Mouse (Mus musculus) splenic B cell, adult 2 months (primary cell): ENCODE results near the gene Foxj3.

ENCODE experiments used
- DNase-seq: peaks from one replicate; pipeline ENCODE4 v3.0.0-alpha.2; 2011; ENCODE audit warnings: low read depth, low spot score
- H3K27me3 ChIP-seq: 2 replicates; pipeline ENCODE4 v1.6.1; 2012; ENCODE audit warnings: mild to moderate bottlenecking, low read length, moderate library complexity, mixed read lengths; ENCODE audit not compliant: control insufficient read depth, poor library complexity, insufficient read depth, severe bottlenecking
- H3K36me3 ChIP-seq: 2 replicates; pipeline ENCODE4 v1.6.1; 2012; ENCODE audit warnings: mild to moderate bottlenecking, low read length, moderate library complexity, mixed read lengths; ENCODE audit not compliant: control insufficient read depth, poor library complexity, insufficient read depth, severe bottlenecking

The Foxj3 gene

GRCm38 (mm10) chr4:119539031-119539824 is 2.4 kb downstream of the Foxj3 start, which contains the start of gene Frg2f1:
Gene Frg2f1, minus strand, starts transcription at chr4:119539529.
- Histone ChIP-seq H3K36me3 (no peaks in the 10 kb centered on the region), H3K27me3 (no peaks in the 10 kb centered on the region)
- DNase-seq, result peak; percentile 94

DNA sequence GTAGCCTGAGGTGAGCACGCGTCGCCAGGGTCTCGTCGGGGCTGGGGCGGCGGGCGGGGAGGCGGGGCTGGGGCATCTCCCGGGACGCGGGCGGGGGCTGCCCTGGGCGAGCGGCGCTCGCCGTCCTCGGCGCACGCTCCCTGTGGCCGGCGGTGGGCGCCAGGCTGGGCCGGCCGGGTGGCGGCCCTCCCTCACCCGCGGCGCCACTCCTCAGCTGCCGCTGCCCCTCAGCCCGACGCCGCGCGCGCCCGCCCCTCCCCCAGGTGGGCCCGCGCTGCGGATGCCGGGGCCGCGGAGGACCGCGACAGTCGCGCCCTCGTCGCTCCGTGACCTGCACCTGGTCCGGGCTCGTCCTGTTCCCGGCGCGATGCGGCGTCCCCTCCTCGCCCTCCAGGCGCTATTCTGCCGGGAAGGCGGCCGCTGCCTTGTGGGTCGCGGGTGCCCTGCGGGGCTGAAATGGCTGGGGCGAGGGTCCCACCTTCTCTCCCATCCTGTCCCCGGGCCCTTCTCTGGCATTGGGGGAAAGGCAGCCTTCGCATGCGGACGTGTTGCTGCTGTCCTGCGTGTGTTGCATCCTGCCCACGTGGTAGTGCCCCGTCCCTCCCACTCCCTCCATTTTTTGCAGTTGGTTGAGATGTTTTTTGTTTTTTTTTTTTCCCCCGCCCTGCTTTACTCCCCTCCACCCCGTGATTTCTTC is 3.2 kb downstream of the Foxj3 start:
- no peaks in the 10 kb centered on the region for H3K36me3 ChIP-seq
- peak; percentile 68 for DNase-seq
- H3K27me3 ChIP-seq, result no peaks in the 10 kb centered on the region

DNA sequence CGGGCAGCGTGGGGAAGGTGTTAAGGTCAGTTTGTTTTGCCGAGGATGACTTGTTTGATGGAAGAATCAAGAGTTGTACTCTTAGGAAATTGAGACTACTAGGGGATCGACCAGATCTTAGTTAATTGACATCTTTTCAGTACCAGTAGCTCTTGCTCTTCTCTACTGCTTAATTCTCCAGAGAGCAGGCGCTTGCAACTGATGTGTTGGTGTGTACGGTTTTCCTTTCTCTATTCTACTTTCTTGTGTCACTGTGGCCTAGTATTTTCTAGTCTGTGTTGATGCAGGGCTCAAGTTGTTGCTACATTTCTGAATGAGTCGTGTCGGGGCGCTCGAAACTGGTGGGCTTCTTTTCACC is 3.7 kb downstream of the Foxj3 start:
- no peak for DNase-seq
- no peaks in the 10 kb centered on the region for H3K36me3 ChIP-seq
- H3K27me3 ChIP-seq, result no peaks in the 10 kb centered on the region

GRCm38 (mm10) chr4:119550864-119551263 is 14.1 kb downstream of the Foxj3 start:
- no peaks in the 10 kb centered on the region for H3K36me3 ChIP-seq
- no peak for DNase-seq
- no peaks in the 10 kb centered on the region for H3K27me3 ChIP-seq

DNA sequence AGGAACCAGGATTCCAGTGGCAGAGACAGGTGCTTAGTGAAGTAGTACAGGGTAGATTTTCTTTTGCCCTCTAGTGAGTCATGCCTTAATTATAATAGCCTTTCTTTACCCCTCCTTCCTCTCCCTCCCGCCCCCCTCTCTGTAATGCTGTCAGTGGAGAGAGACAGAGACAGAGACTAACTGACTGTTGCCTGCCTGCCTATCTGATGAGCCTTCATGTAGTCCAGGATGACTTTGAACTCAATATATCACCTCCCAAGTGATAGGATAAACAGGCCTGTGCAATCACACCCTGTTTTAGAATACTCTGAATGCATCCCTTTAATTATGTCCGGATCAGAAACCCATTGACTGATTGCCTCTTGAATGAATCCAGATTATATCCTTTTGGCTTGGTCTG is 18.7 kb downstream of the Foxj3 start:
- no peaks in the 10 kb centered on the region for H3K36me3 ChIP-seq
- H3K27me3 ChIP-seq, result no peaks in the 10 kb centered on the region
- no peak for DNase-seq

- Histone ChIP-seq H3K27me3 (no peaks in the 10 kb centered on the region), H3K36me3 (no peaks in the 10 kb centered on the region)
- no peak for DNase-seq
Observed at GRCm38 (mm10) chr4:119563136-119563535, 26.3 kb downstream of the Foxj3 start.

DNA sequence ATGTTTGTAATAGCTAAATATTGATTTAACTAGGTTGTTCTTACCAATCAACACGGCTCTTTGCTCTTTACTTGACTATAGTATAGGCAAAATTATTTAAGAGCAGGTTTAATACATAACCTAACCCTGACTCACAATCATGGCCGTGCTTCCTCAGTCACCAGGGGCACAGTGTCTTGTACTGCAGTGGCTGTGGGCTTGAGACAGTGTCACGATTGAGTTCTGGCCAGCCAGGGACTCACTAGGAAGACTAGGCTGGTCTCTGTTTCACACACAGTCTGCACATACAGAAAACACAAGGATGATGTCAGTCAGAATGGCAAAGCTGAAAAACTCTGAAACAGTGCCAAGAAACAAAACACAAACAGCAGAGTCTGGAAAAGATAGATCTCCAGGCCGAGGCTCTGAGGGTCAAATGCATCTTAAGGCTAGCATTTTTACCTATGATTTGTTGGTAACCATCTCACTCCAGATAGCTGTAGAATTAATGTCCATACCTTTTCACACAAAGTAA is 29.6 kb downstream of the Foxj3 start:
- DNase-seq, result no peak
- Histone ChIP-seq H3K27me3 (no peaks in the 10 kb centered on the region), H3K36me3 (no peaks in the 10 kb centered on the region)

- no peak for DNase-seq
- Histone ChIP-seq H3K36me3 (peaks cover 4% of the 10 kb centered on the region), H3K27me3 (no peaks in the 10 kb centered on the region)
Observed at GRCm38 (mm10) chr4:119572682-119573081, 35.9 kb downstream of the Foxj3 start.

DNA sequence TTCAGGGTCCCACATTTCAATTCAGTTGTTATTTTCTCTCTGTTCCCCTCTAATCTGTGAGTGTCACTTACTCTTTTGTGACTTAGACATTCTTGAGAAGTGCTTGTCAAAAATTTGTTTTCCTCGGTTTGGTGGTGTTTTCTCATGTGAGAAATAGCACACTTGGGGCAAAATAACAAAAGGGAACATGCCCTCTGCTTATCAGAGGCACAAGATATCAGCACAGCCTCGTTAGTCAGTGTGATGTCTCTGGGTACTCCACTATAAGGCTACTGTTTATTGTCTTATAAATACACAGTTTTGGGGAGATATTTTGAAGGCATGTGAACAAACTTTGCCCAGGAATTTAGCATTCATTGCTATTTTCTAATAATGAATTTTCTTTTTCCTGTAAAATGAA is 37.7 kb downstream of the Foxj3 start:
- Histone ChIP-seq H3K27me3 (no peaks in the 10 kb centered on the region), H3K36me3 (peaks cover 4% of the 10 kb centered on the region)
- DNase-seq, result no peak

DNA sequence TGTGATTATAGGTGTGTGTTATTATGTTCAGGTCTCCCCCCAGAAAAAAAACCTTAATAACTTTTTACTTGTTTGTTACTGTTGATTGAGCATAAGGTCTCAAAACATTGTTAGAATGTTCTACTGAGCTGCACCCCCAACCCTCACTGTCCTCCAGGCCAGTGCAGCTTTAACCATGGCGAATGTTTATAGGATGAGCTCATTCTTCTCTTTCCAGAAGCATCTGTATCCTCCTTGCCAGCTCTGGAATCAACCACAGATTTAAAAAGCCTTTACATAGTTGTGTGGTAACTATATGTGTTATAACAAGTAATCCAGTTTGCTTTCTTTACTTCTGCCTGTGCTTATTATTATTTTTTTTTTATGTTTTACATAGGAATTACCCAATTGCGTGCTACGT is 38.7 kb downstream of the Foxj3 start:
- H3K27me3 ChIP-seq, result no peaks in the 10 kb centered on the region
- DNase-seq, result no peak
- H3K36me3 ChIP-seq, result peaks cover 4% of the 10 kb centered on the region

DNA sequence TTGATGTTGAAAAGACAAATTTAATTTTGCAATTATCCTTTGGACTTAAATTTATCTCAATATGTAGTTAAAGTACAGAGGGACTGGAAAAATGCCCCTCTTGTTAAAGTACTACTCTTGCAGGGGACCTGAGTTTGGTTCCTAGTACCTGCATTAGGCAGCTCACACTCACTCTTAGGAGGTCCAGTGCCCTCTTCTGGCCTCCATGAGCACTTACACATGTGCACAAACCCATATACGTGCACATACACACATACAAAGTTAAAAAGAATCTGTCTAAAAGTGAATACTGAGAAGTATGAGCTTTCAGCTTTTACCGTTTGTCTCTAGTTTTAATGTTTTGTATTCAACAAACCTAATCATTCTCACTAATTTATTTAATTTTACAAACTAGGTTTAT is 51.2 kb downstream of the Foxj3 start:
- Histone ChIP-seq H3K36me3 (0 out of 2 replicates have a peak, but pooled peaks cover 5% of the 10 kb centered on the region), H3K27me3 (no peaks in the 10 kb centered on the region)
- peak; percentile 8 for DNase-seq

DNA sequence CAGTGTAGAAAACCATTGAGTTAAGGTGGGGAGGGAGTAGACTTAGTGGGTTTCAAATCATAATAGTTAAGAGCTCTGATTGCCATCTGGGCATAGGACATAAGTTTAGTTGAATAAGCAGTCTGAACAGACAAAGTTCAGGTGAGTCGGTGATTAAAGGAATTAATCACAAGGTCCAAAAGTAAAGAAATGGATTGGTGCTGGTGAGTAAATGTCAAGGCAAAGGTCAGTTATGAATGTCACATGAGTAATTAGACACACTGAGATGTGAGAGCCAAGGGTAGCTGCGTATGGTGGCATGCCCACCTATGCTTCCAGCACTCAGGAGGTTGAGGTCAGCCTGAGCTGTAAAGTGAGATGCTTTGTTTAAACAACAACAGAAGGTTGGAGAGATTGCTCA is 52.6 kb downstream of the Foxj3 start:
- no peak for DNase-seq
- H3K36me3 ChIP-seq, result 0 out of 2 replicates have a peak, but pooled peaks cover 5% of the 10 kb centered on the region
- no peaks in the 10 kb centered on the region for H3K27me3 ChIP-seq

GRCm38 (mm10) chr4:119590027-119590426 is 53.2 kb downstream of the Foxj3 start:
- no peak for DNase-seq
- Histone ChIP-seq H3K27me3 (no peaks in the 10 kb centered on the region), H3K36me3 (0 out of 2 replicates have a peak, but pooled peaks cover 2% of the 10 kb centered on the region)

GRCm38 (mm10) chr4:119592479-119592878 is 55.7 kb downstream of the Foxj3 start:
- no peak for DNase-seq
- H3K27me3 ChIP-seq, result no peaks in the 10 kb centered on the region
- no peaks in the 10 kb centered on the region for H3K36me3 ChIP-seq

- DNase-seq, result peak; percentile 18
Observed at GRCm38 (mm10) chr4:119594331-119594730, 57.5 kb downstream of the Foxj3 start.

More at GRCm38 (mm10) chr4:119594331-119594730, 57.5 kb downstream of the Foxj3 start:
- Histone ChIP-seq H3K27me3 (no peaks in the 10 kb centered on the region), H3K36me3 (no peaks in the 10 kb centered on the region)
